ENCODE assay signal across 9 mouse cellular contexts in genomic region chr1:118954434-118955301, GRCm38 (mm10).
DNase-seq lines count a peak whose midpoint lies in the region; ATAC-seq and TF ChIP-seq lines count a peak whose summit lies in the region.
"Had no signal": no experiment of that assay in that cellular context is flagged by ENCODE, and none has a peak within 500 bp of the region (broad histone marks: within the 10 kb centered on the region; RNA-seq: fewer than 3 reads in every experiment).

No protein-coding gene starts in this region.

- H3K27me3 ChIP-seq in heart, embryonic 12.5 days (replicated peaks), result no peaks in the 10 kb centered on the region
- H3K27me3 ChIP-seq: CH12.LX had no signal

- no peak for TF ChIP-seq CTCF in brain, embryonic 14.5 days (IDR thresholded peaks at IDR 0.05; ENCODE audit: borderline replicate concordance, extremely low read depth, insufficient read depth, insufficient read length)

- H3K36me3 ChIP-seq in heart, embryonic 12.5 days, result no peaks in the 10 kb centered on the region

- H3K4me1 ChIP-seq in heart, embryonic 12.5 days (replicated peaks), result peaks cover 28% of the 10 kb centered on the region

- no peak for TF ChIP-seq POLR2A in brain, embryonic 14.5 days (IDR thresholded peaks at IDR 0.05; ENCODE audit: borderline replicate concordance, extremely low read depth, insufficient read depth, insufficient read length, poor library complexity, severe bottlenecking)

- no peak overlapping the region for H3K9ac ChIP-seq in heart, embryonic 12.5 days

- peak; percentile 95 for DNase-seq in heart, adult 11 months
- DNase-seq in heart, adult 8-10 months (ENCODE audit: low spot score), result no peak
- DNase-seq in brain, embryonic 14.5 days (ENCODE audit: low read depth), result peak; percentile 94
- DNase-seq in layer of hippocampus, postnatal 14 days (ENCODE audit: low spot score in 2 of 2), result peak; percentile 43 to 60
- DNase-seq in retina, adult 2 months (ENCODE audit: low read depth, low spot score), result peak; percentile 22
- no peak for DNase-seq in left cerebral cortex, adult 8-10 months (ENCODE audit: low spot score in 2 of 2)
- DNase-seq in spleen, adult 18-20 months, result no peak

- no peak overlapping the region for H3K27ac ChIP-seq in heart, embryonic 12.5 days (ENCODE audit: poor library complexity, severe bottlenecking)

- no peak overlapping the region for H3K4me3 ChIP-seq in heart, embryonic 12.5 days

- ATAC-seq in heart, embryonic 12.5 days (ENCODE audit: insufficient number of reproducible peaks, low FRiP score), result peak; percentile 53

- H3K4me2 ChIP-seq in heart, embryonic 12.5 days, result no peak overlapping the region

- WGBS in heart, embryonic 12.5 days, result 47% methylated on average over 10 of the region's 10 CpGs

- H3K9me3 ChIP-seq in heart, embryonic 12.5 days (replicated peaks), result no peaks in the 10 kb centered on the region

Comparison
In these comparisons a context has a peak if more than half of its experiments do, and no peak if none do; other contexts are left out.
1. DNase-seq: peak in heart, adult 11 months (single experiment), brain, embryonic 14.5 days (single experiment), layer of hippocampus, postnatal 14 days (2 of 2) and retina, adult 2 months (single experiment); none in heart, adult 8-10 months (single experiment), left cerebral cortex, adult 8-10 months (0 of 2) and spleen, adult 18-20 months (0 of 2).